Mouse (Mus musculus): ENCODE data around the gene Zfp629.

- no peak for TF ChIP-seq CTCF (IDR thresholded peaks at IDR 0.05; ENCODE audit: low read depth, low read length)
- no peak for TF ChIP-seq TAL1 (conservative IDR thresholded peaks at IDR 0.05; ENCODE audit: low read depth, low read length)
- no peak for TF ChIP-seq GATA1 (IDR thresholded peaks at IDR 0.05; ENCODE audit: borderline replicate concordance, low read length)
- no peak for TF ChIP-seq GATA2 (IDR thresholded peaks at IDR 0.05; ENCODE audit: borderline replicate concordance, low read depth, low read length)
- TF ChIP-seq POLR2AphosphoS5 (IDR thresholded peaks at IDR 0.05; ENCODE audit: insufficient replicate concordance, low read depth, low read length), result no peak
Measured at GRCm38 (mm10) chr7:127626039-127626438, 10.4 kb upstream of the Zfp629 start.
